Mouse (Mus musculus) cerebellum, adult (tissue): ENCODE data around the gene Cpt1b.

ENCODE experiments used
- ATAC-seq: cut with Nextera tagmentation; 2 replicates; pipeline ENCODE4 v1.9.2; 2017; ENCODE audit warnings: mild to moderate bottlenecking, moderate library complexity, mixed read lengths; ENCODE audit not compliant: insufficient number of reproducible peaks, low FRiP score, low TSS enrichment

Cpt1b gene

DNA sequence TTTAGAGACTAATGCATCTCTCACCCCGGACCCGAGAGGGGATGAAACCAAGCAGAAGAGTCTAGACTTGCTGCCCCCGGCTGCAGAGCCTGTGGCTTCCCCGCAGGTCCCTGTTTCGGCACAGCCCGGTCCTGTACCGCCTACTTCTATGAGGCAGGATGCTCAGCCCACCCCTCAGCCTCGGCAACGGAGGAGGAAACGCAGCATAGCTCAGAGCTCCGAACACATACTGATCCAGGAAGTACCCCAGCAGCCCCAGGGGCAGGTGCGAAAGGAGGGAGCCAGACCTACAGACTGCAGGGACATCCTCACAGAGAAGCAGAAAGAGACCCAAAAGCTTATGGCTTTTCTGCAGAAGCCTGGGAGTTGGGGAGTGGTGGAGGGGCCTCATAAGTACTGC lies 38.5 kb downstream of the Cpt1b start:
- ATAC-seq, result no peak

DNA sequence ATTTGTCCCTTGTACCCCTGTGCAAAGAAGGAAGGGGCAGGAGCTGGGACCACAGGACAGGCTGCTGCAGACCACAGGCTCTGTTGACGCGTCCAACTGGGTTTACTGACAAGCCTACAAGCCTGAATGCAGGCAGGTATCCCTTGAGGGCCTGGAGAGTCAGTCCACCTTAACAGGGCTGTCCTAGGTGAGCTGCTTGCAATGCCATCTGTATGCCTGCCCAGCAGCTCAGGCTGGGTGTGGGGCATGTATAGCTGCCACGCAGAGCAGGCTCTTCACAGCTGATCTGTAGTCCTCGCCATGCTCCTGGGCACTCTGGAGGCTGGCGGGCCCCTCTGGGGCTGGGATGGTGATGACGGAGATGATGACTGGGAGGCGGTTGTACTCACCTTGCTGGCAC lies 41.0 kb downstream of the Cpt1b start, which contains the start of gene Klhdc7b:
Gene Klhdc7b, plus strand, starts transcription at position 301 of the 400 bp plus-strand sequence.
- no peak for ATAC-seq

DNA sequence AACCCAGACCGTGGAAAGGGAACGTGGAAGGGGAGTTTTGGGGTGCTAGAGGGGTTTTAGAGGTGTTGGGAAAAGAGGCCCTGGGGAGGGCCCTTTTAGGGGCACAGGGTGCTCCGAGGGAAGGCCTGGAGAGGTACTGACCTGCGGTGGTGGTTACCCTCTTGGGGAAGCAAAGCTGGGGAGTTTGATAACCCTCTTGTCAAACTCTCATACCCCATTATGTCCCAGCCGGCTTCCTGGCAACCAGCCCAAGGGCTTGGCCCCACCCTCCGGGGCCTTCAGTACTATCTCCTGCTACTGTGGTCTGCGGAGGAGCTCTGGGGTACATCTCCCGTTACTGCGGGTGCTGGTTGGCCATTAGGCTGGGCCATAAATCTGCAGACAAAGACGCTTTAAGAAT lies 46.2 kb downstream of the Cpt1b start:
- ATAC-seq, result no peak

DNA sequence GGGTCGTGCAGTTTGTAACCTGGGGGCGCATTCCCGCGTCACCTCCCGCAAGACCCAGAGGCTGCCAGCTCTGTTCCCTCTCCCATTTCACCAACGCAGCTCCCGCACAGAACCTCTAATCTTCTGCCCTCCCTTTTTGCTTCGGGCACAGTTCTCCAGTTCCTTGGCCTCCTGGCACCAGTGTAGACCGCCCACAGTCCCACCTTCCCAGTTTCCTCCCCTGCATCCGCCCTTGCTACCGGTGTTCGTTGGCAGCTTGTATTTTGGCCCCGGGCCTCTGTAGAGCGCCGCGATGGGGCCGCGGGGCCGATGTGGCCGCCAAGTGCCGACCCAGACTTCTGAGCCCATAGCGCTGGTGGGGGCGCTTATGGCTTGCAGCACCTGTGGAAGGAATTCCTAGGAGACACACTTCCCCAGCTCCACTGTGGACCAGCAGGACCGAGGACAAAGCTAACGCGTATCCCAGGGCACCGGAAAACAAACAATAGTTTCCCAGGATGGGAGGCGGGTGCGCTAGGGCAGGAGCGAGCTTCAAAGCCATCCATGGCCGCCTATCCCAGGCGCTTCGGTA lies 46.7 kb downstream of the Cpt1b start, which contains the start of gene Odf3b:
Gene Odf3b, minus strand, starts transcription at position 452 of the 571 bp plus-strand sequence.
- peak; percentile 59; the same call in 1 of the 2 replicates for ATAC-seq

DNA sequence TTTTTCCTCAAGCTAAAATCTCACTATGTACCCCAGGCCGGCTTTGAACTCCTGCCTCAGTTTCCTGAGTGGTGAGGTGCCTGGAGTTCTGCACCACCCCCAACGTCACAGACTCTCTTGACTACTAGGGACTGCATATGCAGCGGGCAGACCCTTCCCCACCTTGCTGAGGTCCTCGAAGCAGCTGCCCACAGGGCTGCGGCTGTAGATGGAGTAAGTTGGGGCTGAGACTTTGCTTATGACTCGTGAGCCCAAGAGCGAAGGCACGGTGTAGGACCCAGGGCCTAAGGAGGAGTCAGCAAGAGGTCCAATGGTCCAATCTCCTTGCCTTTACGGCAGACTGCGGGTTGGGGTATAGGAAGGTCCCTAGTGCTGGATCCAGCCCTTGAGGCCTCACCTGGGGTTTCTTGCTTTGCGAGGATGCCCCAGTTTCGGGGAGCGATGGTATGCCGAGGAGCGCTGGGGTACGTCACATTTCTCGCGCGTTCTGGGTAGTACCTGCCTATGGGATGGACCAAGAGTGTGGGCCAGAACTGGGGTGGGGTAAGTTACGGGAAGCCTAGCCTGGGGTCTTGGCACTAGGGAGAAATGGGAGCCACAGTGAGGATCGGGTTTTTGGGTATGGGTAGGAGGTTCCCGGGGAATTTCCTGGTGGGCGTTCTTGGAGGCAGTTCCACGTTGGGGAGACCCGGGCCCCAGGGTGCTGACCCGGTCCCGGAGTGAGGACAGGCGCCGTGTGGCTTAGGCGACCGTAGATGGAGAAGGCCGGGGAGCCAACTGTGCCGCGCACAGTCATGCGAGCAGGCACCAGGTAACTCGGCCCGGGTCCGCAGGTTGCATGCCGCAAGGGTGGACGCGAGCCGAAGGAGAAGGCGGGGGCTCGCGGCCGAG lies 47.5 kb downstream of the Cpt1b start:
- ATAC-seq, result peak; percentile 18; the same call in 1 of the 2 replicates

DNA sequence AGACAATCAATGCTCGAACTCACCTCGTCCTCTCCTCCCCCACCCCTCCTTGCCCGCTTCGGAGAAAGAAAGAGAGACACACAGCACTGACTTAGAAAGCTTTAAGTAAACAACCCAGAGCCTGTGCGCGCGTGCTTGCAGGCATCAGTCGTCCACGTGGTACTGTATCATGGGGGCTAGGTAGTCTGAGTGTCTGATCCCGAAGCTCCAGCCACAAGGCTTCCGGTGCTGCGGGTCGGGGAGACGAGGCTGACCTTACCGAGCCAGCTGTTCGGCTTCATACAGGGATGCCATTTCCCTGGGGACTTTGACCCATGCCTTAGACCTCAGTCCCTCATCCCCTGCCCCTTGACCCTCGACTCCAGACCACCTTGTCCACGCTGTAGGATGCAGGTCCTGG lies 48.3 kb downstream of the Cpt1b start:
- no peak for ATAC-seq

DNA sequence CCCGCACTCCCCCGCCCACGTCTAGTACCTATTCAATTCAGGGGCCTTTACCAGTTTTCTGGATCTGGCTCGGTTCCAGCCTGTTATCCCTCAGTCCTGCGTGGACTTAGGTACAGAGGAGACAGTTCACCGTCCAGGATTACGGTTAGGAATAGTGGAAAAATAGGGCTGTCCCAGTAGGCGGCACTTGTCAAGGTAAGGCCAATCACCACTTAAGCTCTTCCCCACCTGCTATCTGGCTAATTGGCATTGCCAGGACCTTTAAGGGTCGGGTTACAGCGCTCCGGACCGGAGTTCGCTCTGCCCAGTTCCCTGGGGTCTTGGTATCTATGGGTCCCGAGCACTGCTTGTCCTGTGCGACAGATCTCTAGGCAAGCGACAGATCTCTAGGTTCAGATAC lies 48.7 kb downstream of the Cpt1b start, which contains the start of gene Tymp:
Gene Tymp, minus strand, starts transcription at position 83 of the 400 bp plus-strand sequence.
- ATAC-seq, result no peak

DNA sequence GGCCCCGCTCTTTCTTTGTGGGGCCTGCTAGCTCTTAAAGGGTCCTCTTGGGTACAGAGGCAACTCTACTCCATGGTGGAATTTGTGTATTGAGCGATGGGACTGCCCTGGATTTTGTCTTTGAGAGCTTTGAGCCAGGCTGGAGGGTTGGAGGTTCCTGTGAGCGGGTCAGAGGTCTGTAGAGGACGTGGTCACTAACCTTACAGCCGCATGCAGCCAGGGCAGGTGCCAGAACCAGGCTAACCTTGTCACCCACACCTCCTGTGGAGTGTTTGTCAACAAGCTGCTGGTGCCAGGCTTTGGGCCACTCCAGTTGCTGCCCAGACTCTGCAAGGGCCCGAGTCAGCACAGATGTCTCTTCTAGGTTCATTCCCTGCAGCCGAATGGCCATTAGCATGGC lies 49.6 kb downstream of the Cpt1b start:
- ATAC-seq, result no peak

DNA sequence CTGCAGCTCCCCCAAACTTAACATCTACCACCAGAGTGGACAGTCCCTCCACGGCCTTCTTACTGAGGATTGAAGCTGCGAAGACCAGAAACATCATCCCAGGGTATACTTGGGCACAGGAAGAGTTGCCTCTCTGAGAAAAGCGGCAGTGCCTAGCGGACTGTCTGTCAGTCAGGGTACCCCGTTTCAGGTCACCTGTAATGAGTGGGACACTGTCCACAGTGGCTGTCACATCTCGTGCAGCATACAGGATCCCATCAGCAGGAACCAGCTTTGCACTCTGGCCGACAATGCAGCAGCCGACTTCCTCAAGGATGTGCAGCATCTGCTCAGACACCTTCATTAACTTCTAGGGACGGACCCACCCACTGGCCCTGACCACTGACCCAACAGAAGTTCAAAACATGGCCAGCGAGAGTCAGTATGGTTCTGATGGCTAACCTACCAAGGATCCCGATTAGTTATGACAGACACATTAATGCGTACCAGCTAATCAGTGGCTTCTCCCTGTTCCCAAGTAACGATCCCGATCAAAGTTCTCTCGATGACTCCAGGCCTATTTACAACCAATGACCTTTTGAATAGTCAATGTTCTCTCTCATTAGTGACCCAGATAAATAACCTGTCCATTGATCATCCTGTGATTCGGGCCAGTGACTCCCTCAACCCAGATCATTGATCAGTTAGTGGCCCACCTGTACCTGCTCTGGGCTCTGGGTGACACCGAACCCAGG lies 50.7 kb downstream of the Cpt1b start:
- ATAC-seq, result no peak

DNA sequence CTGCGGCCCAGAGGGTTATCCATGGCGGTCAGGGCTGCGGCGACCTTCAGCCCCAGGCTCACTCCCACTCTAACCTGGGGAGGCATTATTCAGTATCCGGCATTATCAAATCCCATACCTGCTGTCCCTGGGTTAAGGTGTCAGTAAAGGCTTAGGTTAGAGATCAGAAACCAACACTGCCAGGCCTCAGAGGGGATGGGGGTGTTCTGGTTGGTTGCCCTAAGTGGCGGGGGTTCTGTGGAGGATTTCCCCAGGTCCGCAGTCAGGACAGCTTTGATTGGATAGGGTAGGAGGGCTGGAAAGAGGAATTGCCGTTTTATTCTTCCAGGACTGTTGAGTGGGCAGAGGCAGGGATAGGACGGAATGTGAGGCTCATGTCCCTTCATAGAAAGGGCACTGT lies 51.3 kb downstream of the Cpt1b start:
- no peak for ATAC-seq

DNA sequence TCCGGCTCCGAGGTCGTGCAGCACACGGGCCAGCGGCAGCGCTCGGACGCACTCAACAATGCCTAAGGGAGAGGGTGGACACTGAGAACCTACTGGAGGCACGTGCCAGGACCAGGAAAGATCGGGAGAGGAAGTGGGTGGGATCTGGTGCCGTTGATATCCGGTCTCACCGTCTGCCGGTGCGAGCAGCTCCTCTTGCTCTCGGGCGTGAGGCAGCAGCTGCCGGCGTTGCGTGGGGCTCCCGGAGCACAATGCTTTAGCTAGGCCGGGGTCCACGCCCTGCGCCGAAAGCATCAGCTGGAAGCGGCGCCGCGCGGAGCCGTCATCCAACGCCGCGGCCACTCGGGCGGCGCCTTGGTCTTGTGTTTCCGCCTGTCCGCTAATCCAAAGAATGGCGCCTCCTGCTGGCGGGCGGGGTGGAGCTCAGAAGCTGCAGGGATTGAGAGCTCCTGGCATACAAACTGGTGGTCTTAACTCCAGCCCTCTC lies 51.9 kb downstream of the Cpt1b start, which contains the start of gene Sco2:
Gene Sco2, minus strand, starts transcription at position 85 of the 487 bp plus-strand sequence.
- peak; percentile 53; the same call in 1 of the 2 replicates for ATAC-seq

DNA sequence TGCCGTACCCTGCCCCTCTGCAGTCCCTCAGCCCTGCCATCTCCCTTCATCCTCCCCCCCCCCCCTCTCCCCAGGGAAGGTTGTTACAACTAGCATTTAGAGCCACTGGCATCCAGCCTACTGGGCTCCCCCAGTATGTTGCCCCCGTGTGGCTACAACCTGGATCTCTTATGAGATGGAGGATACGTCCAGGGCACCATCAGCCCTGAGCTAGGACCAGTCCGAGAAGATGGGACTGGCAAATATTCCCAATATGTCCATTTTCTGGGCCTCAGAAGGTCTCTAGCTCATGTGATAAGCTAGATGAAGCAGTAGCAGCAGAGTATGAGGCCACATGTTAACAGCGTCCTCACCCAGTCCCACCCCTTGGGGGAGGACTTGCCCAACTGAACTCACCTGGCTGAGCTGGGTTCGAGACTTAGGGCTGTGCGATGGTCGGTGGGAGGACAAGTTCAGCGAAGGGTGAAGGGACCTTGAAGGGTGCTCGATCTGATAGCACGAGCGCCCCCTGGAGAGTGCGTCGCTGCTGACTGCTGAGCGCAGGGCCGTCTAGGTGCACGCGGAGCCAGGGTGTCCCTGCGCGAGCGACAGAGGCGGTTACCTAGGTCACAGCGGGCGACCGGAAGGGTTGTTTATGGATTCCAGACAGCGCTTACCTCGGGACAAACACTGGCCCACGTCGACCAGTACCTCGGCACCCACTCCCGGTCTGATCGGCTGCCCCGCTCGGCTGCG lies 52.5 kb downstream of the Cpt1b start:
- ATAC-seq, result peak; percentile 22; the same call in 1 of the 2 replicates

DNA sequence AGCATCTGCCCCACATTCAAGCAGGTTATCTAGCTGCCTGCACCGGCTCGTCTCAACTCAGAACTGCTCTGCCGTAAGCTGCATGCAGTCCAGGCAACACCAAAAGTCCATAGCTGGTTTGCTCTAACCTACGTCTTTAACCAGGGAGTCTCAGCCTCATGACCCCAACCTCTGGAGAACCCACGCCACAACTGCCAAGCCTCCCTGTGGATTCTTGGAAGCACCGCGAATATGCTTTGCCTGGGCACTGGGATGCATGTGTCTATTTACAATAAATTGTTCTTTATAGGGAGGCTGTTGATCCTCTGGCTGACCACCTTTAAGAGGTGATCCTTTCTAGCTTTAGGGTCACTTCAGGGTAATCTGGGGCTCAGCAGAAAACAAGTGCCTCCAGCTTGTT lies 53.1 kb downstream of the Cpt1b start:
- ATAC-seq, result no peak

DNA sequence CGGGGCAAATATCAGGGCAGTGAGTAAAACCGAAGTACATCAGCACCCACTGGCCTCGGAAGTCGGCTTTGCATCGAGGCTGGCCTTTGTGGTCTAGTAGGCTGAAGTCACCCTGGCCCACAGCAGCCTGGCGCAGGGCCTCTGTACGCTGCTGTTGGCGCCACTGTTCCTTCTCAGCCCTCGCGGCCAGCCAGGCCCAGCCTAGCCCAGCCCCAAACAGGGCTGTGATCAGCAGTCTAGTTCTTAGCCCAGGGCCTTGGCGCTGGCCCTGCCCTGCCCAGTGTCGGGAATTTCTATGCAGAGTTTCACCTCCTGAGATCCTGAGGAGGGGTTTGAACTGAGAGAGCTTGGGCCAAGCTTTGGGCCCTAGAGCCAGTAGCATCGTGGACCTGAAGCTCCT lies 53.6 kb downstream of the Cpt1b start:
- ATAC-seq, result no peak
